8 mouse cellular contexts compared by ENCODE assay signal in genomic region chr11:87110172-87110909, GRCm38 (mm10). TPM values are rescaled to one million over a fixed set of nuclear protein-coding genes. Genes with fewer than 3 reads are reported as not detected.
DNase-seq lines count a peak whose midpoint lies in the region; ATAC-seq and TF ChIP-seq lines count a peak whose summit lies in the region.

No protein-coding gene starts in this region.

- ATAC-seq in limb, embryonic 15.5 days (ENCODE audit: insufficient number of reproducible peaks, low FRiP score, low TSS enrichment, low read depth), result no peak
- ATAC-seq in stomach, embryonic 16.5 days (ENCODE audit: insufficient read depth, low FRiP score), result no peak
- no peak for ATAC-seq in frontal cortex, adult (ENCODE audit: low TSS enrichment)

- no peaks in the 10 kb centered on the region for H3K79me2 ChIP-seq in heart, adult 2 months (replicated peaks; ENCODE audit: control insufficient read depth, insufficient read depth, low read length)

- no peaks in the 10 kb centered on the region for H3K4me1 ChIP-seq in heart, adult 2 months (ENCODE audit: control insufficient read depth, insufficient read depth, low read length)
- no peaks in the 10 kb centered on the region for H3K4me1 ChIP-seq in testis, adult 2 months (ENCODE audit: control insufficient read depth, insufficient read depth, low read length)
- peaks cover 4% of the 10 kb centered on the region; the same call in 1 of the 2 replicates for H3K4me1 ChIP-seq in limb, embryonic 15.5 days
- H3K4me1 ChIP-seq in stomach, embryonic 16.5 days (ENCODE audit: control insufficient read depth, insufficient read depth, low read length), result peaks cover 9% of the 10 kb centered on the region

- no peak for DNase-seq in heart, adult 2 months
- DNase-seq in heart, adult 18-20 months, result no peak
- no peak for DNase-seq in testis, postnatal 10 days (ENCODE audit: low spot score)
- DNase-seq in frontal cortex, postnatal 36 days (ENCODE audit: low spot score in 2 of 2), result no peak

- intact Hi-C loops in heart, adult 2 months (cut with DNase I), result loop anchor here (1.0 kb wide), 1 partner anchor 16 kb away; no protein-coding TSS in a partner anchor

- H3K27me3 ChIP-seq in heart, adult 2 months (ENCODE audit: control insufficient read depth, insufficient read depth, low read length), result no peaks in the 10 kb centered on the region
- H3K27me3 ChIP-seq in testis, adult 2 months (ENCODE audit: control insufficient read depth, insufficient read depth, low read length), result no peaks in the 10 kb centered on the region
- H3K27me3 ChIP-seq in limb, embryonic 15.5 days, result no peaks in the 10 kb centered on the region
- no peaks in the 10 kb centered on the region for H3K27me3 ChIP-seq in stomach, embryonic 16.5 days (ENCODE audit: control insufficient read depth, insufficient read depth, low read length)

- H3K9ac ChIP-seq in heart, adult 2 months (ENCODE audit: low read depth, low read length), result no peak overlapping the region; the same call in 1 of the 2 replicates
- H3K9ac ChIP-seq in limb, embryonic 15.5 days, result peak overlapping the region; percentile 92
- H3K9ac ChIP-seq in stomach, embryonic 16.5 days (ENCODE audit: low read length), result peak overlapping the region; percentile 86

- H3K36me3 ChIP-seq in heart, adult 2 months (ENCODE audit: control insufficient read depth, insufficient read depth, low read length), result peaks cover 3% of the 10 kb centered on the region
- H3K36me3 ChIP-seq in testis, adult 2 months (ENCODE audit: control insufficient read depth, insufficient read depth, low read length), result no peaks in the 10 kb centered on the region
- peaks cover 10% of the 10 kb centered on the region for H3K36me3 ChIP-seq in limb, embryonic 15.5 days
- peaks cover 8% of the 10 kb centered on the region for H3K36me3 ChIP-seq in stomach, embryonic 16.5 days (ENCODE audit: control insufficient read depth, insufficient read depth, low read length)

- no peak overlapping the region for H3K27ac ChIP-seq in heart, adult 2 months
- H3K27ac ChIP-seq in testis, adult 2 months (ENCODE audit: control insufficient read depth, insufficient read depth, low read depth, low read length), result no peak overlapping the region
- peak overlapping the region; percentile 97 for H3K27ac ChIP-seq in limb, embryonic 15.5 days
- H3K27ac ChIP-seq in stomach, embryonic 16.5 days (ENCODE audit: low read length), result peak overlapping the region; percentile 96

- TF ChIP-seq CTCF in heart, adult 2 months (IDR thresholded peaks at IDR 0.05), result no peak
- TF ChIP-seq CTCF in testis, adult 2 months (IDR thresholded peaks at IDR 0.05; ENCODE audit: control insufficient read depth, insufficient read depth, insufficient replicate concordance, low read depth, low read length), result no peak

- no peak for TF ChIP-seq POLR2A in heart, adult 2 months (IDR thresholded peaks at IDR 0.05; ENCODE audit: insufficient read depth, low read depth, low read length)
- TF ChIP-seq POLR2A in testis, adult 2 months (IDR thresholded peaks at IDR 0.05; ENCODE audit: control insufficient read depth, low read depth, low read length), result no peak

- H3K4me2 ChIP-seq in limb, embryonic 15.5 days, result peak overlapping the region; percentile 61
- H3K4me2 ChIP-seq in stomach, embryonic 16.5 days (ENCODE audit: low read depth, low read length), result peak overlapping the region; percentile 57

- TF ChIP-seq EP300 in heart, adult 2 months (IDR thresholded peaks at IDR 0.05; ENCODE audit: insufficient read depth, low read depth, low read length), result no peak

- WGBS in heart, adult 2 months, result 7% methylated on average over 9 of the region's 9 CpGs
- WGBS in limb, embryonic 15.5 days, result 4% methylated on average over 9 of the region's 9 CpGs
- 1% methylated on average over 9 of the region's 9 CpGs for WGBS in stomach, embryonic 16.5 days

- no peaks in the 10 kb centered on the region for H3K9me3 ChIP-seq in limb, embryonic 15.5 days
- no peaks in the 10 kb centered on the region for H3K9me3 ChIP-seq in stomach, embryonic 16.5 days (replicated peaks; ENCODE audit: control insufficient read depth, low read length)

- peak overlapping the region; percentile 79 for H3K4me3 ChIP-seq in heart, adult 2 months
- peak overlapping the region; percentile 93; the same call in 1 of the 2 replicates for H3K4me3 ChIP-seq in testis, adult 2 months (ENCODE audit: control insufficient read depth, low read depth, low read length)
- H3K4me3 ChIP-seq in limb, embryonic 15.5 days, result peak overlapping the region; percentile 90
- H3K4me3 ChIP-seq in stomach, embryonic 16.5 days (replicated peaks; ENCODE audit: low read length), result peak overlapping the region; percentile 68

RNA-seq across cellular contexts. Expression of gene Ska2, which starts 1.3 kb away (rescaled TPM):
- 10 to 100 TPM; 13.6 to 14.3 TPM for total RNA-seq in heart, adult 2 months (2021)
- polyA plus RNA-seq in heart, adult 2 months (2012; rRNA removed), result 6.5 and 13.7 TPM in 2 replicates
- 10 to 100 TPM; 14.6 TPM for total RNA-seq in heart, adult 18-20 months (2021)
- 1.9 and 2.8 TPM in 2 replicates for polyA plus RNA-seq in testis, adult 2 months (2012; rRNA removed)
- 47.7 and 48.2 TPM in 2 replicates for polyA plus RNA-seq in limb, embryonic 15.5 days (2015; fragmentation: Nextera tagmentation; extraction: Ambion mirVana)
- 42.4 and 47.2 TPM in 2 replicates for polyA plus RNA-seq in stomach, embryonic 16.5 days (2015; fragmentation: Nextera tagmentation; extraction: Ambion mirVana)

RNA-seq across cellular contexts. Expression of gene Prr11, which starts 1.8 kb away (rescaled TPM):
- under 1 TPM; 0.29 to 0.36 TPM for total RNA-seq in heart, adult 2 months (2021)
- 0.18 and 0.67 TPM in 2 replicates for polyA plus RNA-seq in heart, adult 2 months (2012; rRNA removed)
- total RNA-seq in heart, adult 18-20 months (2021), result under 1 TPM; 0.36 to 0.37 TPM
- 4.2 and 5.7 TPM in 2 replicates for polyA plus RNA-seq in testis, adult 2 months (2012; rRNA removed)
- polyA plus RNA-seq in limb, embryonic 15.5 days (2015; fragmentation: Nextera tagmentation; extraction: Ambion mirVana), result 7.0 and 7.2 TPM in 2 replicates
- 6.0 and 6.9 TPM in 2 replicates for polyA plus RNA-seq in stomach, embryonic 16.5 days (2015; fragmentation: Nextera tagmentation; extraction: Ambion mirVana)

RNA-seq across cellular contexts. Expression of gene Trim37, which starts 16.5 kb away (rescaled TPM):
- total RNA-seq in heart, adult 2 months (2021), result 1 to 10 TPM; 5.9 to 8.3 TPM
- polyA plus RNA-seq in heart, adult 2 months (2012; rRNA removed), result 1.9 and 4.3 TPM in 2 replicates
- 1 to 10 TPM; 5.3 to 5.7 TPM for total RNA-seq in heart, adult 18-20 months (2021)
- polyA plus RNA-seq in testis, adult 2 months (2012; rRNA removed), result 78.5 and 99.4 TPM in 2 replicates
- 19.1 and 23.7 TPM in 2 replicates for polyA plus RNA-seq in limb, embryonic 15.5 days (2015; fragmentation: Nextera tagmentation; extraction: Ambion mirVana)
- polyA plus RNA-seq in stomach, embryonic 16.5 days (2015; fragmentation: Nextera tagmentation; extraction: Ambion mirVana), result 21.0 and 22.7 TPM in 2 replicates

RNA-seq across cellular contexts. Expression of gene Smg8, which starts 23.8 kb away (rescaled TPM):
- 1 to 10 TPM; 9.1 to 9.2 TPM for total RNA-seq in heart, adult 2 months (2021)
- polyA plus RNA-seq in heart, adult 2 months (2012; rRNA removed), result 4.8 and 9.1 TPM in 2 replicates
- total RNA-seq in heart, adult 18-20 months (2021), result 1 to 10 TPM; 9.1 to 9.6 TPM
- polyA plus RNA-seq in testis, adult 2 months (2012; rRNA removed), result 7.5 and 8.0 TPM in 2 replicates
- polyA plus RNA-seq in limb, embryonic 15.5 days (2015; fragmentation: Nextera tagmentation; extraction: Ambion mirVana), result 18.9 and 20.0 TPM in 2 replicates
- 17.7 and 17.9 TPM in 2 replicates for polyA plus RNA-seq in stomach, embryonic 16.5 days (2015; fragmentation: Nextera tagmentation; extraction: Ambion mirVana)

RNA-seq across cellular contexts. Expression of gene Gdpd1, which starts 36.5 kb away (rescaled TPM):
- total RNA-seq in heart, adult 2 months (2021), result 10 to 100 TPM; 12.0 to 12.5 TPM
- 7.4 and 12.6 TPM in 2 replicates for polyA plus RNA-seq in heart, adult 2 months (2012; rRNA removed)
- 10 to 100 TPM in 1 of 2 experiments, 1 to 10 TPM in 1; 9.8 to 12.0 TPM for total RNA-seq in heart, adult 18-20 months (2021)
- 80.8 and 83.6 TPM in 2 replicates for polyA plus RNA-seq in testis, adult 2 months (2012; rRNA removed)
- polyA plus RNA-seq in limb, embryonic 15.5 days (2015; fragmentation: Nextera tagmentation; extraction: Ambion mirVana), result 20.7 and 21.7 TPM in 2 replicates
- polyA plus RNA-seq in stomach, embryonic 16.5 days (2015; fragmentation: Nextera tagmentation; extraction: Ambion mirVana), result 34.9 and 41.5 TPM in 2 replicates

Comparison
In these comparisons a context has a peak if more than half of its experiments do, and no peak if none do; other contexts are left out.
1. H3K27ac ChIP-seq: peak in limb, embryonic 15.5 days (single experiment) and stomach, embryonic 16.5 days (single experiment); none in heart, adult 2 months (single experiment) and testis, adult 2 months (single experiment).
2. Peak in every context shown above with its lines, with median percentiles within 50 percentile points of each other: H3K4me3 ChIP-seq.